Mouse (Mus musculus) liver, adult 2 months (tissue): ENCODE measurements around the gene Ube2g2.

Experiments used
- CTCF ChIP-seq: fragments of 200-500 bp; IDR thresholded peaks from 2 replicates; pipeline ENCODE4 v1.5.1; 2011; ENCODE audit warnings: low read depth, low read length, control low read depth
- POLR2A ChIP-seq: fragments of 200-500 bp; IDR thresholded peaks from 2 replicates; pipeline ENCODE4 v1.6.1; 2011; ENCODE audit warnings: low read length, control low read depth; ENCODE audit not compliant: insufficient read depth; ENCODE audit errors: extremely low read depth

- no peak for TF ChIP-seq POLR2A
- no peak for TF ChIP-seq CTCF
These were observed 48.6 kb downstream of the Ube2g2 start for GRCm38 (mm10) chr10:77670710-77671109.
